ENCODE assay signal across 8 mouse cellular contexts in genomic region chr5:100500458-100500961, GRCm38 (mm10). TPM values are rescaled to one million over a fixed set of nuclear protein-coding genes. Genes with fewer than 3 reads are reported as not detected.
A peak's percentile ranks its signal among the peaks of the same experiment; 100 is the strongest.
DNase-seq lines count a peak whose midpoint lies in the region; ATAC-seq and TF ChIP-seq lines count a peak whose summit lies in the region.

Gene Lin54, minus strand, starts transcription at chr5:100500639.

- peak; percentile 18; the same call in 1 of the 2 replicates for TF ChIP-seq CTCF in gastrocnemius, adult 2 months (IDR thresholded peaks at IDR 0.05)
- peak; percentile 52 for TF ChIP-seq CTCF in hindbrain, postnatal 0 days (IDR thresholded peaks at IDR 0.05; ENCODE audit: low read depth)

- H3K4me3 ChIP-seq in gastrocnemius, adult 2 months, result peak within 1 kb of the TSS; percentile 73
- H3K4me3 ChIP-seq in hindbrain, postnatal 0 days (ENCODE audit: low read length), result peak within 1 kb of the TSS; percentile 68

- no peaks in the 10 kb centered on the region for H3K9me3 ChIP-seq in hindbrain, postnatal 0 days (ENCODE audit: low read length)

- peak; percentile 84 for ATAC-seq in activated CD4-positive, CD25-positive, alpha-beta regulatory T cell, adult 4 months
- ATAC-seq in common myeloid progenitor, adult 5-6 weeks (replicated peaks; ENCODE audit: low read depth, poor library complexity, severe bottlenecking), result peak; percentile 79
- peak; percentile 95 for ATAC-seq in hindbrain, postnatal 0 days
- peak; percentile 69 for ATAC-seq in megakaryocyte, adult 5-6 weeks (ENCODE audit: poor library complexity, severe bottlenecking)

- DNase-seq in gastrocnemius, adult 2 months, result peak; percentile 92
- peak; percentile 94 for DNase-seq in hindbrain, postnatal 0 days (ENCODE audit: low spot score)
- peak; percentile 81 to 91 for DNase-seq in left cerebral cortex, adult 8-10 months (ENCODE audit: low spot score in 2 of 2)
- DNase-seq in right cerebral cortex, adult 18-20 months, result peak; percentile 93
- DNase-seq in urinary bladder, adult 2 months (ENCODE audit: low spot score), result peak; percentile 65

- peak within 1 kb of the TSS; percentile 87 for H3K4me2 ChIP-seq in hindbrain, postnatal 0 days (ENCODE audit: low read depth, low read length)

- H3K36me3 ChIP-seq in hindbrain, postnatal 0 days (ENCODE audit: insufficient read depth, low read length), result no peaks in the 10 kb centered on the region

- peak within 1 kb of the TSS; percentile 47 for H3K9ac ChIP-seq in hindbrain, postnatal 0 days (replicated peaks; ENCODE audit: low read length)

- peak within 1 kb of the TSS; percentile 85 for H3K27ac ChIP-seq in gastrocnemius, adult 2 months
- peak within 1 kb of the TSS; percentile 74 for H3K27ac ChIP-seq in hindbrain, postnatal 0 days

- intact Hi-C loops in gastrocnemius, adult 2 months (cut with DNase I), result loop anchor here (2.0 kb wide), 1 partner anchor 18 kb away; the partner anchor contains the start of gene Cops4

- no peaks in the 10 kb centered on the region for H3K27me3 ChIP-seq in hindbrain, postnatal 0 days (ENCODE audit: insufficient read depth, low read length)

- peaks cover 12% of the 10 kb centered on the region; the same call in 1 of the 2 replicates for H3K4me1 ChIP-seq in hindbrain, postnatal 0 days (ENCODE audit: insufficient read depth, low read length)

- WGBS in hindbrain, postnatal 0 days, result 2% methylated on average over 46 of the region's 60 CpGs

RNA-seq across cellular contexts. Expression of gene Lin54, which starts in this region (rescaled TPM):
- 10 to 100 TPM in 1 of 2 experiments, 1 to 10 TPM in 1; 8.0 to 10.8 TPM for polyA plus RNA-seq in activated CD4-positive, CD25-positive, alpha-beta regulatory T cell, adult 4 months (2017; shearing (Covaris generic))
- total RNA-seq in common myeloid progenitor, adult 5-6 weeks (2017), result 31.5 and 38.7 TPM in 2 replicates
- total RNA-seq in gastrocnemius, adult 2 months (2021), result 1 to 10 TPM; 3.2 to 4.9 TPM
- total RNA-seq in hindbrain, postnatal 0 days (2014; rRNA removed), result 13.9 and 19.3 TPM in 2 replicates
- 6.7 and 8.3 TPM in 2 replicates for polyA plus RNA-seq in hindbrain, postnatal 0 days (2015; fragmentation: Nextera tagmentation; extraction: Ambion mirVana)
- 10 to 100 TPM; 24.4 to 26.8 (median 25.6) TPM for total RNA-seq in left cerebral cortex, adult 8-10 months (2022)
- total RNA-seq in megakaryocyte, adult 5-6 weeks (2015), result 36.7 and 39.9 TPM in 2 replicates
- total RNA-seq in megakaryocyte, adult 5-6 weeks (2017), result 42.2 and 45.1 TPM in 2 replicates
- polyA plus RNA-seq in urinary bladder, adult 2 months (2012; rRNA removed), result 6.2 and 6.6 TPM in 2 replicates

Comparison
In these comparisons a context has a peak if more than half of its experiments do, and no peak if none do; other contexts are left out.
1. Peak in every context shown above with its lines: DNase-seq, ATAC-seq, H3K4me3 ChIP-seq and H3K27ac ChIP-seq.